Mouse (Mus musculus): ENCODE data around the gene Prrc2b. TPM values are rescaled to one million over a fixed set of nuclear protein-coding genes. Genes with fewer than 3 reads are reported as not detected.

Prrc2b gene
- total and polyA plus RNA-seq, 2 experiments = 5.5 to 14.7 TPM

DNA sequence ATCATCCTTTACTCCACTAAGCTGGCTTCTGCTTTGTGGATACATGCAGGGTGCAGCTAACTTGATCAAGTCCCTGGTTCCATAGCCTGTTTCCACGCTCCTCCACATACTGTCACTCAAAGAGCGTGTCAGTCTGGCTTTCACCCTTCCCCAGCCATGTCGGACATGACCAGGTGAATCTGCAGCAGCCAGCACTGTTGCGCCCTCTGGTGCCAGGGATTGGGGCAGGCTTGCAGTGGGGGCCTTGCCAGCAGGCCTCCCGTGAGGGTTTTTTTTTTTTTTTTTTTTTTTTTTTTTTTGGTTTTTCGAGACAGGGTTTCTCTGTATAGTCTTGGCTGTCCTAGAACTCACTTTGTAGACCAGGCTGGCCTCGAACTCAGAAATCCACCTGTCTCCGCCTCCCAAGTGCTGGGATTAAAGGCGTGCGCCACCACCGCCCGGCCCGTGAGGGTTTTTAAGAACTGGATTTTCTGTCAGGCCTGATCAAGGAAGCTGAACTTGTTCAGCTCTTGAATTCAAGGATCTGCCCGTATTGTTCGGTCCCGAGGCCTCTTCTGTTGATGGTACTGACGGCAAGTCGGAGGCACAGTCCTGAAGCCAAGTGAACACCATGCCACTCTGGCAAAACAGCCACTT is 41.1 kb downstream of the Prrc2b start:
- Histone ChIP-seq H3K4me3 (ENCODE audit: insufficient read depth, low read depth, low read length) (no peak overlapping the region), H3K79me2 (ENCODE audit: control insufficient read depth, insufficient read depth, low read length) (peaks cover 7% of the 10 kb centered on the region; the same call in 1 of the 2 replicates), H3K27me3 (ENCODE audit: control insufficient read depth, insufficient read depth, low read length) (no peaks in the 10 kb centered on the region), H3K27ac (replicated peaks; ENCODE audit: insufficient read depth, low read depth, low read length) (no peak overlapping the region), H3K36me3 (ENCODE audit: control insufficient read depth, insufficient read depth, low read length) (peaks cover 27% of the 10 kb centered on the region), H3K4me1 (ENCODE audit: control insufficient read depth, insufficient read depth, low read length) (no peaks in the 10 kb centered on the region), H3K9ac (ENCODE audit: low read depth, low read length) (no peak overlapping the region)
- TF ChIP-seq CTCF (IDR thresholded peaks at IDR 0.05; ENCODE audit: low read depth, low read length) (peak; percentile 90), POLR2A (IDR thresholded peaks at IDR 0.05; ENCODE audit: extremely low read depth, insufficient read depth, low read length) (no peak)
- peak; percentile 41 for DNase-seq (ENCODE audit: extremely low read depth, low read depth, low spot score)
- WGBS = 81% methylated on average over 17 of the region's 18 CpGs

DNA sequence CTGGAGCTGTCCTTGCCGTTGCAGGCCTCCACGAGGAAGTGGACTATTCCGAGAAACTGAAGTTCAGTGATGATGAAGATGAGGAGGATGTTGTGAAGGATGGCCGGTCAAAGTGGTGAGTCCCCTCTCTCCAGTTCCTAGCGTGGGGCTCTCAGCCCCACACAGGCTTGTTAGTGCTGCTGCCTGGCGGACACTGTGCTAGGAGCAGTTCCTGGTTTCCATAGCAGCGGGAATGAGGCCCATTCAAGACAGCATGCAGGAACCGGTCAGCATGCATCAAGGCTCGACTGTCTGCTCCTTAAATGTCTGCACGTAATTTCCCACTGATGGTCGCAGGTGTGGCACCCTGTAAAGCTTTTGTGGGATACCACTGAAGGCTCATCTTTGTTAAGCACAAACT is 48.1 kb downstream of the Prrc2b start:
- Histone ChIP-seq H3K79me2 (ENCODE audit: control insufficient read depth, insufficient read depth, low read length) (no peaks in the 10 kb centered on the region), H3K4me1 (ENCODE audit: control insufficient read depth, insufficient read depth, low read length) (no peaks in the 10 kb centered on the region), H3K4me3 (ENCODE audit: insufficient read depth, low read depth, low read length) (no peak overlapping the region), H3K27me3 (ENCODE audit: control insufficient read depth, insufficient read depth, low read length) (no peaks in the 10 kb centered on the region), H3K27ac (replicated peaks; ENCODE audit: insufficient read depth, low read depth, low read length) (no peak overlapping the region), H3K9ac (ENCODE audit: low read depth, low read length) (no peak overlapping the region), H3K36me3 (ENCODE audit: control insufficient read depth, insufficient read depth, low read length) (peaks cover 41% of the 10 kb centered on the region)
- no peak for TF ChIP-seq POLR2A (IDR thresholded peaks at IDR 0.05; ENCODE audit: extremely low read depth, insufficient read depth, low read length)
- no peak for TF ChIP-seq CTCF (IDR thresholded peaks at IDR 0.05; ENCODE audit: low read depth, low read length)
- 91% methylated on average over 11 of the region's 11 CpGs for WGBS
- no peak for DNase-seq (ENCODE audit: extremely low read depth, low read depth, low spot score)

DNA sequence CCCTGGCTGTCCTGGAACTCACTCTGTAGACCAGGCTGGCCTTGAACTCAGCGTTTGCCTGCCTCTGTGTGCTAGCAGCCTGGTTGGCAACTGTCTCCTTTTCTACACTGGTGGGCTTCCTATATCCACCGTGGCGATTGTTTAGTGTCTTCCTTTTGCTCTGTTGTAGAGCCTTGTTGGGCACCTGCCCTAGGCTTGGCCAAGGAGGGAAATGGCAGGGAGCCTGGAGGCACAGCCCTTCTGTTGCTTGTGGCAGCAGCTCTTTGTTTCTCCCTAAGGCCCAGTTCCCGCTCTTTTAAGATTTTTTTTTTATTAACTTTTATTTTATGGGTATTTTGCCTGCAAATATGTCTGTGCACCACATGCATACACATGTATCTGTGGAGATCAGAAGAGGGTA is 49.2 kb downstream of the Prrc2b start:
- no peak for DNase-seq (ENCODE audit: extremely low read depth, low read depth, low spot score)
- Histone ChIP-seq H3K27me3 (ENCODE audit: control insufficient read depth, insufficient read depth, low read length) (no peaks in the 10 kb centered on the region), H3K9ac (ENCODE audit: low read depth, low read length) (no peak overlapping the region), H3K79me2 (ENCODE audit: control insufficient read depth, insufficient read depth, low read length) (no peaks in the 10 kb centered on the region), H3K4me1 (ENCODE audit: control insufficient read depth, insufficient read depth, low read length) (no peaks in the 10 kb centered on the region), H3K27ac (replicated peaks; ENCODE audit: insufficient read depth, low read depth, low read length) (no peak overlapping the region), H3K4me3 (ENCODE audit: insufficient read depth, low read depth, low read length) (no peak overlapping the region), H3K36me3 (ENCODE audit: control insufficient read depth, insufficient read depth, low read length) (peaks cover 32% of the 10 kb centered on the region)
- TF ChIP-seq POLR2A (IDR thresholded peaks at IDR 0.05; ENCODE audit: extremely low read depth, insufficient read depth, low read length) (no peak), CTCF (IDR thresholded peaks at IDR 0.05; ENCODE audit: low read depth, low read length) (no peak)
- 90% methylated on average over 4 of the region's 4 CpGs for WGBS

DNA sequence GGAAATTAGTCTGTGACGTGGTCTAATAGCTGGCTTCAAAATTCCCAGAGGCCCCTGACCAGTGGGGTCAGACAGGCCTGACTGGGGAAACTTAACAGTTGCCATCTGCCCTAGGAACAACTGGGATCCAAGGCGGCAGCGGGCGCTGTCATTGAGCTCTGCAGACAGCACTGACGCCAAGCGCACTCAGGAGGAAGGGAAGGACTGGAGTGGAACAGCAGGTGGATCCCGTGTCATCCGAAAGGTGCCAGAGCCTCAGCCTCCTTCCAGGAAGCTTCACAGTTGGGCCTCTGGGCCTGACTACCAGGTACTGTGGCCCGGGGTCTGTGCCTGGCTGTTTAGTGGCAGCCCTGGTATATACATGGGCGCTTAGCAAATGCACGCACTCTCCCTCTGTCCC is 49.8 kb downstream of the Prrc2b start:
- no peaks in the 10 kb centered on the region for H3K27me3 ChIP-seq (ENCODE audit: control insufficient read depth, insufficient read depth, low read length)
- WGBS = 96% methylated on average over 11 of the region's 11 CpGs
- no peak overlapping the region for H3K9ac ChIP-seq (ENCODE audit: low read depth, low read length)
- DNase-seq (ENCODE audit: extremely low read depth, low read depth, low spot score) = no peak
- H3K4me1 ChIP-seq (ENCODE audit: control insufficient read depth, insufficient read depth, low read length) = no peaks in the 10 kb centered on the region
- peaks cover 28% of the 10 kb centered on the region for H3K36me3 ChIP-seq (ENCODE audit: control insufficient read depth, insufficient read depth, low read length)
- H3K4me3 ChIP-seq (ENCODE audit: insufficient read depth, low read depth, low read length) = no peak overlapping the region
- no peak overlapping the region for H3K27ac ChIP-seq (replicated peaks; ENCODE audit: insufficient read depth, low read depth, low read length)
- H3K79me2 ChIP-seq (ENCODE audit: control insufficient read depth, insufficient read depth, low read length) = no peaks in the 10 kb centered on the region
- TF ChIP-seq CTCF (IDR thresholded peaks at IDR 0.05; ENCODE audit: low read depth, low read length) (no peak), POLR2A (IDR thresholded peaks at IDR 0.05; ENCODE audit: extremely low read depth, insufficient read depth, low read length) (no peak)

DNA sequence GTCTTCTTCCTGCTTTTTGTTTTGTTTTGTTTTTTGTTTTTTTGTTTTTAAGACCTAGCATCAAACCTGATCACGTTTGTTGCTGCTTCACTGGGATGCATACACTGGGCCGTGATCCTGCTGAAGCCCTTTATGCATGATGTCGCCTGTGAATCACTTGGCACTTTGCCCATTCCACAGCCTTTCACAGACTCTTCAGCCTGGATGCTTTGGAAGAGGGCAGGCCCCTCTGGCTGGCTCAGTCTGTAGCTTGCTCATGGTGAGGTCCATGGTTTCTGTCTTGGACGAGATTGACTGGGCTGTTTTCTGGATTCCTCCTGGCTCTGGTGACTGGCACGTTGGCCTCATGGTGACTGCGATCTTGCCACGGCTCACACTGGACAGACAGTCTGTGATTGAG is 50.6 kb downstream of the Prrc2b start:
- DNase-seq (ENCODE audit: extremely low read depth, low read depth, low spot score) = no peak
- 80% methylated on average over 7 of the region's 7 CpGs for WGBS
- TF ChIP-seq CTCF (IDR thresholded peaks at IDR 0.05; ENCODE audit: low read depth, low read length) (no peak), POLR2A (IDR thresholded peaks at IDR 0.05; ENCODE audit: extremely low read depth, insufficient read depth, low read length) (no peak)
- no peak overlapping the region for H3K27ac ChIP-seq (replicated peaks; ENCODE audit: insufficient read depth, low read depth, low read length)
- peaks cover 29% of the 10 kb centered on the region for H3K36me3 ChIP-seq (ENCODE audit: control insufficient read depth, insufficient read depth, low read length)
- H3K27me3 ChIP-seq (ENCODE audit: control insufficient read depth, insufficient read depth, low read length) = no peaks in the 10 kb centered on the region
- H3K4me3 ChIP-seq (ENCODE audit: insufficient read depth, low read depth, low read length) = no peak overlapping the region
- no peaks in the 10 kb centered on the region for H3K4me1 ChIP-seq (ENCODE audit: control insufficient read depth, insufficient read depth, low read length)
- H3K9ac ChIP-seq (ENCODE audit: low read depth, low read length) = no peak overlapping the region
- no peaks in the 10 kb centered on the region; the same call in 1 of the 2 replicates for H3K79me2 ChIP-seq (ENCODE audit: control insufficient read depth, insufficient read depth, low read length)

DNA sequence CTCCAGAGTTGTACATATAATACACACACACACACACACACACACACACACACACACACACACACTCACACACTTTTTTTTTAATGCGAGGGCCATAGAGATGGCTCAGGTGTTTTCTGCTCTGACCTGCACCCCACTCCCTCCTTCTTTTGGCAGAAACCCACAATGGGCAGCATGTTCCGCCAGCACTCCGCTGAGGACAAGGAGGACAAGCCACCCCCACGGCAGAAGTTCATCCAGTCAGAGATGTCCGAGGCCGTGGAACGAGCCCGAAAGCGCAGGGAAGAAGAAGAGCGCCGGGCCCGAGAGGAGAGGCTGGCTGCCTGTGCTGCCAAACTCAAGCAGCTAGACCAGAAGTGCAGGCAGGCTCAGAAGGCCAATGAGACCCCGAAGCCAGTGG is 53.0 kb downstream of the Prrc2b start:
- H3K4me1 ChIP-seq (ENCODE audit: control insufficient read depth, insufficient read depth, low read length) = no peaks in the 10 kb centered on the region
- H3K79me2 ChIP-seq (ENCODE audit: control insufficient read depth, insufficient read depth, low read length) = no peaks in the 10 kb centered on the region; the same call in 1 of the 2 replicates
- no peak overlapping the region for H3K4me3 ChIP-seq (ENCODE audit: insufficient read depth, low read depth, low read length)
- TF ChIP-seq CTCF (IDR thresholded peaks at IDR 0.05; ENCODE audit: low read depth, low read length) = no peak
- no peak for TF ChIP-seq POLR2A (IDR thresholded peaks at IDR 0.05; ENCODE audit: extremely low read depth, insufficient read depth, low read length)
- DNase-seq (ENCODE audit: extremely low read depth, low read depth, low spot score) = no peak
- no peaks in the 10 kb centered on the region for H3K27me3 ChIP-seq (ENCODE audit: control insufficient read depth, insufficient read depth, low read length)
- H3K27ac ChIP-seq (replicated peaks; ENCODE audit: insufficient read depth, low read depth, low read length) = no peak overlapping the region
- no peak overlapping the region for H3K9ac ChIP-seq (ENCODE audit: low read depth, low read length)
- 92% methylated on average over 13 of the region's 13 CpGs for WGBS
- peaks cover 23% of the 10 kb centered on the region; the same call in 1 of the 2 replicates for H3K36me3 ChIP-seq (ENCODE audit: control insufficient read depth, insufficient read depth, low read length)

Measured in liver, adult 2 months (tissue).